Mouse (Mus musculus): Measurements from ENCODE around the gene Dnajc30. TPM values are rescaled to one million over a fixed set of nuclear protein-coding genes. Genes with fewer than 3 reads are reported as not detected.

The Dnajc30 gene
- 48.1 and 52.7 TPM in 2 replicates for polyA plus RNA-seq (2012; rRNA removed)

GRCm38 (mm10) chr5:135063629-135064381 is at the start of gene Dnajc30:
Gene Dnajc30 (plus strand): TSS chr5:135064202.

GRCm38 (mm10) chr5:135023344-135024173 is 40.4 kb upstream of the Dnajc30 start, which contains the start of gene Stx1a:
Gene Stx1a (plus strand): TSS chr5:135023482.

GRCm38 (mm10) chr5:135064909-135065446 is 976 bp downstream of the Dnajc30 start, which contains the start of gene Bud23:
Gene Bud23 (minus strand): TSS chr5:135064959.

GRCm38 (mm10) chr5:135077564-135078481 is 13.8 kb downstream of the Dnajc30 start, which contains the start of gene Vps37d:
Gene Vps37d (minus strand): TSS chr5:135078266.

GRCm38 (mm10) chr5:135089653-135090052 is 25.7 kb downstream of the Dnajc30 start, which contains the start of gene Mlxipl:
Gene Mlxipl (plus strand): TSS chr5:135089890.

Other genes starting within 250 kb of the Dnajc30 start
- gene Tmem270, start 157.5 kb upstream of the Dnajc30 start, polyA plus RNA-seq (2012; rRNA removed) = not detected in 2 replicates
- gene Cldn13, start 148.7 kb upstream of the Dnajc30 start, polyA plus RNA-seq (2012; rRNA removed) = not detected in 2 replicates
- 38.6 and 44.7 TPM in 2 replicates for gene Mettl27, start 131.8 kb upstream of the Dnajc30 start, polyA plus RNA-seq (2012; rRNA removed)
- 10.5 and 19.4 TPM in 2 replicates for gene Cldn4, start 117.3 kb upstream of the Dnajc30 start, polyA plus RNA-seq (2012; rRNA removed)
- gene Cldn3, start 78.0 kb upstream of the Dnajc30 start, polyA plus RNA-seq (2012; rRNA removed) = 281 and 314 TPM in 2 replicates
- gene Abhd11, start 55.0 kb upstream of the Dnajc30 start, polyA plus RNA-seq (2012; rRNA removed) = 81.8 and 102 TPM in 2 replicates
- gene Stx1a, start 40.7 kb upstream of the Dnajc30 start, polyA plus RNA-seq (2012; rRNA removed) = 42.2 and 42.8 TPM in 2 replicates
- gene Bud23, start 757 bp downstream of the Dnajc30 start, polyA plus RNA-seq (2012; rRNA removed) = 85.1 and 92.0 TPM in 2 replicates
- 17.6 and 25.3 TPM in 2 replicates for gene Vps37d, start 14.1 kb downstream of the Dnajc30 start, polyA plus RNA-seq (2012; rRNA removed)
- 36.1 and 54.1 TPM in 2 replicates for gene Mlxipl, start 25.7 kb downstream of the Dnajc30 start, polyA plus RNA-seq (2012; rRNA removed)
- gene Tbl2, start 85.5 kb downstream of the Dnajc30 start, polyA plus RNA-seq (2012; rRNA removed) = 11.3 and 12.1 TPM in 2 replicates
- 32.5 and 37.0 TPM in 2 replicates for gene Bcl7b, start 104.1 kb downstream of the Dnajc30 start, polyA plus RNA-seq (2012; rRNA removed)
- 27.6 and 34.6 TPM in 2 replicates for gene Baz1b, start 123.1 kb downstream of the Dnajc30 start, polyA plus RNA-seq (2012; rRNA removed)
- 1.5 and 2.5 TPM in 2 replicates for gene Fzd9, start 187.0 kb downstream of the Dnajc30 start, polyA plus RNA-seq (2012; rRNA removed)